Mouse (Mus musculus) gastrocnemius, adult 2 months (tissue): ENCODE results near the gene Stard5. TPM values are rescaled to one million over a fixed set of nuclear protein-coding genes. Genes with fewer than 3 reads are reported as not detected.

Source experiments
- DNase-seq: peaks from one replicate; pipeline ENCODE4 v3.0.0; 2022
- H3K27ac ChIP-seq: fragments of 200-600 bp; 2 replicates; pipeline ENCODE4 v1.8.1; 2022; ENCODE audit warnings: mild to moderate bottlenecking
- H3K4me3 ChIP-seq: fragments of 200-600 bp; 2 replicates; pipeline ENCODE4 v1.8.1; 2022; ENCODE audit warnings: mild to moderate bottlenecking, moderate library complexity
- CTCF ChIP-seq: fragments of 200-600 bp; IDR thresholded peaks from 2 replicates; pipeline ENCODE4 v1.8.1; 2022; ENCODE audit warnings: antibody characterized with exemption, mild to moderate bottlenecking, moderate library complexity
- intact Hi-C: fragments of 180-260 bp; cut with DNase I; formaldehyde crosslinking; loops from one replicate; pipeline ENCODE4 v1.15.1; 2025
- total RNA-seq, 2 experiments: library from RNA; stranded (reverse); gene quantifications; 2 replicates each; pipeline ENCODE4 v1.2.3; 2021

Stard5 gene
- total RNA-seq, 2 experiments from 2014 or later, result 3.7 to 4.9 TPM

GRCm38 (mm10) chr7:83677296-83677695 lies 45.5 kb downstream of the Stard5 start:
- DNase-seq, result no peak
- no peak overlapping the region for H3K4me3 ChIP-seq
- no peak for TF ChIP-seq CTCF
- intact Hi-C loops, result loop anchor here (5.0 kb wide), 1 partner anchor 960 kb away; no protein-coding TSS in a partner anchor
- no peak overlapping the region for H3K27ac ChIP-seq

GRCm38 (mm10) chr7:83678506-83678905 lies 46.7 kb downstream of the Stard5 start:
- intact Hi-C loops, result loop anchor here (5.0 kb wide), 1 partner anchor 961 kb away; no protein-coding TSS in a partner anchor
- TF ChIP-seq CTCF, result no peak
- no peak for DNase-seq
- Histone ChIP-seq H3K27ac (no peak overlapping the region), H3K4me3 (no peak overlapping the region)

- intact Hi-C loops, result loop anchor here (5.0 kb wide), 1 partner anchor 90 kb away; no protein-coding TSS in a partner anchor
- no peak for TF ChIP-seq CTCF
- no peak overlapping the region for H3K27ac ChIP-seq
- H3K4me3 ChIP-seq, result no peak overlapping the region
- DNase-seq, result no peak
These were observed 51.0 kb downstream of the Stard5 start for GRCm38 (mm10) chr7:83682640-83683274.

DNA sequence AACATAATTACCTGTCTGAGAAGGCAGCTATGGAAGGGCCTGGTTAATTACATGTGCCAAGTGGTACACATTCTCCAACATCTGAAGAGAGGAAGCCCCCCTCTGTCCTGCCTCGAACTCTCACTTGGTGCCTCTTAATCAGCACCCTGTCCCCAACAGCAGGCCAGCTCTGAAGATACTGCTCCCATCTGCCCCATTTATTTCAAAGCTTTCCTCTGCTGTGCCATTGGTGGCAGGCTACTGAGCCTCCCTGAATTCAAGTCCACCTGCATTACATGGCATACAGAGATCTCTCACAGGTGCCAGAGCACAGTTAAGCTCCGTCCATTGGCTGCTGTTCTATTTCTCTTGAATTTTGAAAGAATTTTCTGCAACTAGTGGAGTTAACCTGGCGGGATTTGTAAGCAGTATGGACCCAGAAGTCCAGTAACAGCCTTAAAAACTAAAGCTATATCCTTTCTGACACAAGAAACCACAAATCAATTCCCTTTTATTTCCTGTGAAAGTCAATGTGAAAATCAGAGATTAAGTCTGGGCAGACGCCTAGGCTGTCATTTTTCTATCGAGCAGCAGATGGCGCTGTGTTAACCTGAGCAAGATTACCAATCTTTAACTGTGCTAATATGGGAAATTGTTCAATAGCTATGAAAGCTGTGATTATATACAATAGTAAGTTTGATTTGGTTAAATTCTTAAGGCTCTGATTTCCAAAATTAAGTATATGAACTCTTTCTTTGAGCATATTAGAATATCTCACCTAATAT lies 63.9 kb downstream of the Stard5 start:
- peak; percentile 46 for DNase-seq
- intact Hi-C loops, result loop anchor here (1.0 to 10.0 kb wide), 3 partner anchors 79 to 189 kb away; partner anchors contain the start of genes Mesd and Tlnrd1
- peak; percentile 77 for TF ChIP-seq CTCF
- Histone ChIP-seq H3K4me3 (no peak overlapping the region), H3K27ac (no peak overlapping the region)

DNA sequence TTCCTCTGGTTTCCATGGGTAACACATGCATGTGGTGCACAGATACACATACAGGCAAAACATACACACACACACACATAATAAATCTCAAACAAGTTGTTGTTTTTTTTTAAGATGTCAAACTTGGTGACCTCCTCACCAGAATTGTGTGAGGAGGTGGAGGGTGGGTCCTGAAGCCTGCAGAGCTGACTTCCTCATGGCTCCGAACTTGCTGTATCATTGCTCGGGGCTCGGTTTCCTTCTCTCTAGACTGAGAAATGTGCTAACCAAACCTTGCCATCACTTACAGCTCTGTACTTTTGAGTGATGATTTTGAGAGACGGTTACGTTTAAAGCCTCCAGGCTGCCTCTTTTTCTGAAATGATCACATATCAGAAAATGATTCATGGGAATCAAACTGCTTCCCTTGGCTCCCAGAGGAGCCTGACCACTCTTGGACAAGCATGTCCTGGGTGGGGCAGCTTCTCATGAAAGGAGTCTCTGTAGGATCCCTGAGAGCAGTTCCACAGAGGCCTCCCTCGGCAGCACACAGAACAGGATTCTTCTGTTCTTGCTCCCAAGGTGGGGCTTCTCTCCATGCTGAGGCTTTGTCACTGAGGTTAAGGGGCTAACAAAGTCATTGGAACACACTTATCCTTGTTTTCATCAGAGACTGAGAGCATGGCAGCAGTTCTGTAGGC lies 67.4 kb downstream of the Stard5 start:
- H3K4me3 ChIP-seq, result no peak overlapping the region
- H3K27ac ChIP-seq, result peak overlapping the region; percentile 40; the same call in 1 of the 2 replicates
- TF ChIP-seq CTCF, result no peak
- no peak for DNase-seq
- intact Hi-C loops, result loop anchor here (10.0 kb wide), 1 partner anchor 186 kb away; the partner anchor contains the start of genes Mesd and Tlnrd1

Other genes starting within 250 kb of the Stard5 start
- not detected for gene Tmc3, start 47.0 kb upstream of the Stard5 start, total RNA-seq
- 1 to 10 TPM; 1.4 to 1.8 TPM for gene Il16, start 113.8 kb downstream of the Stard5 start, total RNA-seq
- not detected for gene Cfap161, start 162.9 kb downstream of the Stard5 start, total RNA-seq